Mouse (Mus musculus): ENCODE data around the gene Rbm20. TPM values are rescaled to one million over a fixed set of nuclear protein-coding genes. Genes with fewer than 3 reads are reported as not detected.
A peak's percentile ranks its signal among the peaks of the same experiment; 100 is the strongest.

Rbm20 gene
- polyA plus RNA-seq, 1 experiment, result not detected

GRCm38 (mm10) chr19:53821241-53822120 is 144.4 kb downstream of the Rbm20 start:
- no peak overlapping the region for H3K4me3 ChIP-seq (ENCODE audit: insufficient read depth, low read depth, low read length)
- TF ChIP-seq POLR2A (IDR thresholded peaks at IDR 0.05; ENCODE audit: insufficient read depth, low read depth, low read length), result no peak
- no peak for TF ChIP-seq CTCF (IDR thresholded peaks at IDR 0.05; ENCODE audit: insufficient read depth, low read depth, low read length)
- WGBS, result 62% methylated on average over 13 of the region's 13 CpGs
- H3K27ac ChIP-seq (ENCODE audit: insufficient read depth, low read depth, low read length), result no peak overlapping the region
- H3K4me1 ChIP-seq (ENCODE audit: control insufficient read depth, insufficient read depth, low read length), result 0 out of 2 replicates have a peak, but pooled peaks cover 2% of the 10 kb centered on the region

GRCm38 (mm10) chr19:53823847-53824246 is 146.7 kb downstream of the Rbm20 start:
- TF ChIP-seq POLR2A (IDR thresholded peaks at IDR 0.05; ENCODE audit: insufficient read depth, low read depth, low read length), result no peak
- no peak for TF ChIP-seq CTCF (IDR thresholded peaks at IDR 0.05; ENCODE audit: insufficient read depth, low read depth, low read length)
- Histone ChIP-seq H3K27ac (ENCODE audit: insufficient read depth, low read depth, low read length) (no peak overlapping the region), H3K4me3 (ENCODE audit: insufficient read depth, low read depth, low read length) (no peak overlapping the region), H3K4me1 (ENCODE audit: control insufficient read depth, insufficient read depth, low read length) (0 out of 2 replicates have a peak, but pooled peaks cover 2% of the 10 kb centered on the region)
- 72% methylated on average over 6 of the region's 6 CpGs for WGBS

DNA sequence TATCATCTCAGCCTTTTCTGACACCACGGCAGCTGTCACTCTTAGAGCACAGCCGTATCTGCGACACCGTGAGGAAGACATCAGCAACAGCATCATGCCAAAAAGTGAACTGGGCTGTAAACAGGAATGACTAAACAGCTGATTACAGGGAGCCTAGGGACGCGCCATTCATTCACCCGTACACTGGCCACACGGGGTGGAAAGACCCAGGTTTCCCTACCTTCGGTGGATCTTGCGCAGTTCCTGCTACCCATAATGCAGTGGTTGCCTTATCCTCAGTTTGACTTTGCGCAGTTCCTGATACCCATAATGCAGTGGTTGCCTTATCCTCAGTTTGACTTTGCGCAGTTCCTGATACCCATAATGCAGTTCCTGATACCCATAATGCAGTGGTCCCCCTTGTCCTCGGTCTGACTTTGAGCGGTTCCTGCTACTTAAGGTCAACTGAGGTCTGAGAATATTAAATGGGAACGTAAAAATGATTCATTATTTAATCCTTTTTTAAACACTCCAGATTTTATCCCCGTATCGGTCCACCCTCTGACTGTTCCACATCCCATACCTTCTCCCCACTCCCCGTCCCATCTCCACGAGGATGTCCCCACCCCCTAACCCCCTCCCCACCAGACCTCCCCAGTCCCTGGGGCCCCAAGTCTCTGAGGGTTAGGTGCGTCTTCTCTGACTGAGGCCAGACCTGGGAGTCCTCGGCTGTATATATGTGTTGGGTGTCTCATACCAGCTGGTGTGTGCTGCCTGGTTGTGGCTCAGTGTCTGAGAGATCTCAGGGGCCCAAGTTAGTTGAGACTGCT is 148.0 kb downstream of the Rbm20 start:
- no peak overlapping the region for H3K27ac ChIP-seq (ENCODE audit: insufficient read depth, low read depth, low read length)
- 0 out of 2 replicates have a peak, but pooled peaks cover 2% of the 10 kb centered on the region for H3K4me1 ChIP-seq (ENCODE audit: control insufficient read depth, insufficient read depth, low read length)
- 78% methylated on average over 21 of the region's 21 CpGs for WGBS
- peak overlapping the region; percentile 3; the same call in 1 of the 2 replicates for H3K4me3 ChIP-seq (ENCODE audit: insufficient read depth, low read depth, low read length)
- TF ChIP-seq CTCF (IDR thresholded peaks at IDR 0.05; ENCODE audit: insufficient read depth, low read depth, low read length) (no peak), POLR2A (IDR thresholded peaks at IDR 0.05; ENCODE audit: insufficient read depth, low read depth, low read length) (no peak)

DNA sequence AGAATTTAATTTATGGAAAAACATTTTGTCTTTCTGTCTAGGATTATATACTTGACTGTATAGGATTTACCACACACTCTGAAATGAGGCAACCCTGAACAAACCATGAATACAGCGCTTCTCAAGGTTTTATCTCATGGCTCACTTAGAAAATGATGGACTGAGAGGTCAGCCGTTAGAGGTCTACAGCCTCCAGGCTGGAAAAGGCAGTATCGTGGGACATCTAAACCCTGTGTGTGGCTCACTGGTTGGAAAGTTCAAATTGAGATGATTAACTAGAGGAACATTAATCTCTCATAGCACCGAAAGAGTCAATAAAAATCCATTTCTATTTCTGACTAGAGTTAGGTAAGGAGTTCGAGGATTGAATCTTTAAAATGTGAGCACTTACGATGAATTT is 152.9 kb downstream of the Rbm20 start:
- WGBS, result 80% methylated on average over 6 of the region's 6 CpGs
- H3K27ac ChIP-seq (ENCODE audit: insufficient read depth, low read depth, low read length), result no peak overlapping the region

DNA sequence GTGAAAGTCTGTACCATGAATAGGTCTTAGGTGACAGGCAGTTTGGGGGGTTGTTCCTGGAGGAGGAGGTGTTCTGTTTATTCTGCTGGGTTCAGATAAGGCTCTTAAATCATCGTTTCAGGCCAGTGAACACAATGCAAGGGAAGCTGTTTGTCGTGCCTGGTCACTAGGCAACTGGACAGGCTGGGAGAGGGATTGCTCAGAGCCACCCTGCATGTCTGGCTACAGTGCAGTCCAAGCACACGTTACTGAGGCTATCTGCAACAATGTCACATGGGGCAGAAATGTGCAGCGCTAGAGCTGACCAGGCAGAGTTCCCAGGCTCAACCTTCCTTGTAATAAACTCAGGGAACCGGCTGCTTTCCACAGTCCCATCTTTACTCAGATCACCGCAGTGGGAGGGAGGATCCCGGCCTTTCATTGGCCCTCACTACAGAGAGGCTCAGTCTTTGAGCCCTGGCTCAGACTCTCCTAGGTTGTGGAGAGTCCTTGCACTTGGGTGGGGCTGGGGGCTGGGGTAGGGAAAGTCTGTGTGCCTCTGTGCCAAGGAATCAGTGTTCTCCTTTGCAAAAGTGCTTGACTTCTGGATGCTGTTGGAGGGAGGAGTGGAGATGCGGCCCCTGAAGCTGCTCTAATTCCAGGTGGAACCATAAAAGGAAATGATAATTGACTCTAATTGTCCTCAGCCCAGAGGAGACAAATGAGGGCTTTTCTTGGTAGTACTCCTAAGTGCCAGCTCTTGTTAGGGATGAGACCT is 153.5 kb downstream of the Rbm20 start:
- WGBS, result 15% methylated on average over 8 of the region's 8 CpGs
- TF ChIP-seq POLR2A (IDR thresholded peaks at IDR 0.05; ENCODE audit: insufficient read depth, low read depth, low read length), result no peak
- TF ChIP-seq CTCF (IDR thresholded peaks at IDR 0.05; ENCODE audit: insufficient read depth, low read depth, low read length), result no peak
- Histone ChIP-seq H3K27ac (ENCODE audit: insufficient read depth, low read depth, low read length) (no peak overlapping the region), H3K4me1 (ENCODE audit: control insufficient read depth, insufficient read depth, low read length) (peaks cover 10% of the 10 kb centered on the region), H3K4me3 (ENCODE audit: insufficient read depth, low read depth, low read length) (no peak overlapping the region)

More for the DNA sequence above, 152.9 kb downstream of the Rbm20 start:
- Histone ChIP-seq H3K4me1 (ENCODE audit: control insufficient read depth, insufficient read depth, low read length) (peaks cover 10% of the 10 kb centered on the region), H3K4me3 (ENCODE audit: insufficient read depth, low read depth, low read length) (no peak overlapping the region)
- TF ChIP-seq CTCF (IDR thresholded peaks at IDR 0.05; ENCODE audit: insufficient read depth, low read depth, low read length) (no peak), POLR2A (IDR thresholded peaks at IDR 0.05; ENCODE audit: insufficient read depth, low read depth, low read length) (no peak)

DNA sequence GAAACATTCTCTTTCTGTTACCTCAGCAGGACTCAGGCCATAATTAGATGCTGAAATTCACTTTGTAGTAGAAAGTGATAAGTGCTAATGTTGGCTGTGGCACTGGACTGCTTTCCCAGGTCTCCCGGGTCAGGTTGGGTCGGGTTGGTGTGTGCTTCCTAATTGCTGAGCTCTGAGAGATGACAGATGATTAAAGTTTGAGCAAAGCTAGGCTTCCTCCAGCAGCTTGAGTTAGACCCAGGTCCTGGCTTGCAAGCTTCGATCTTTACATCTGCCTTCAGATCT is 154.0 kb downstream of the Rbm20 start:
- WGBS, result 51% methylated on average over 3 of the region's 3 CpGs
- TF ChIP-seq CTCF (IDR thresholded peaks at IDR 0.05; ENCODE audit: insufficient read depth, low read depth, low read length), result no peak
- no peak for TF ChIP-seq POLR2A (IDR thresholded peaks at IDR 0.05; ENCODE audit: insufficient read depth, low read depth, low read length)
- H3K4me1 ChIP-seq (ENCODE audit: control insufficient read depth, insufficient read depth, low read length), result peaks cover 10% of the 10 kb centered on the region
- no peak overlapping the region for H3K27ac ChIP-seq (ENCODE audit: insufficient read depth, low read depth, low read length)
- H3K4me3 ChIP-seq (ENCODE audit: insufficient read depth, low read depth, low read length), result no peak overlapping the region

DNA sequence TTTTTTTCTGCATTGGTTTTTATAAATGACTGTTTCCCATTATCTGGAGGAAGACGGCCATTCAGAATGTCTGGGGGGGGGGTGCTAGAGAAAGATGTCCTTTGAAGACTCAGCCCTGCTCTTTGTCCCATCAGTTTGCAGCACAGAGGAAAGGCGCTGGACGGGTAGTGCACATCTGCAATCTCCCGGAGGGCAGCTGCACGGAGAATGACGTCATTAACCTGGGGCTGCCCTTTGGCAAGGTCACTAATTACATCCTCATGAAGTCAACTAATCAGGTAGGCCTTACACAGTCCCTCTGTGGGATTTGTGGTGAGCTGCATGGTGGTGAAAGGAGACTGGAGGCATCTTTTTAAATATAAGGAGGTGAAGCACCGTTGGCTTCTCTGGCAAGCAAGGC is 155.4 kb downstream of the Rbm20 start:
- no peak overlapping the region for H3K27ac ChIP-seq (ENCODE audit: insufficient read depth, low read depth, low read length)
- H3K4me3 ChIP-seq (ENCODE audit: insufficient read depth, low read depth, low read length), result no peak overlapping the region
- peaks cover 16% of the 10 kb centered on the region for H3K4me1 ChIP-seq (ENCODE audit: control insufficient read depth, insufficient read depth, low read length)
- TF ChIP-seq CTCF (IDR thresholded peaks at IDR 0.05; ENCODE audit: insufficient read depth, low read depth, low read length) (no peak), POLR2A (IDR thresholded peaks at IDR 0.05; ENCODE audit: insufficient read depth, low read depth, low read length) (no peak)
- WGBS, result 68% methylated on average over 7 of the region's 7 CpGs

- no peak overlapping the region for H3K4me3 ChIP-seq (ENCODE audit: insufficient read depth, low read depth, low read length)
- no peak for TF ChIP-seq POLR2A (IDR thresholded peaks at IDR 0.05; ENCODE audit: insufficient read depth, low read depth, low read length)
- TF ChIP-seq CTCF (IDR thresholded peaks at IDR 0.05; ENCODE audit: insufficient read depth, low read depth, low read length), result no peak
- H3K27ac ChIP-seq (ENCODE audit: insufficient read depth, low read depth, low read length), result no peak overlapping the region
- H3K4me1 ChIP-seq (ENCODE audit: control insufficient read depth, insufficient read depth, low read length), result peaks cover 18% of the 10 kb centered on the region
- WGBS, result 69% methylated on average over 8 of the region's 8 CpGs
Measured at GRCm38 (mm10) chr19:53833745-53834369, 156.8 kb downstream of the Rbm20 start.
